Mouse (Mus musculus) right cerebral cortex, adult 2 months (tissue): ENCODE data around the gene Cyyr1.

Experiments
- DNase-seq, 2 experiments: peaks; one replicate each; pipeline ENCODE4 v3.0.0; 2021 to 2022; ENCODE audit warnings: low spot score in 2 of 2

Gene Cyyr1

GRCm38 (mm10) chr16:85470057-85470456 lies 83.1 kb downstream of the Cyyr1 start:
- DNase-seq, result no peak

GRCm38 (mm10) chr16:85455043-85455442 lies 98.2 kb downstream of the Cyyr1 start:
- DNase-seq, result no peak

- no peak for DNase-seq
Observed at GRCm38 (mm10) chr16:85446306-85446705, 106.9 kb downstream of the Cyyr1 start.

GRCm38 (mm10) chr16:85445801-85446200 lies 107.4 kb downstream of the Cyyr1 start:
- no peak for DNase-seq

- DNase-seq, result peak; percentile 29 to 51
Observed at GRCm38 (mm10) chr16:85435427-85435826, 117.8 kb downstream of the Cyyr1 start.

- DNase-seq, result no peak
Observed at GRCm38 (mm10) chr16:85429173-85429572, 124.0 kb downstream of the Cyyr1 start.

- no peak for DNase-seq
Observed at GRCm38 (mm10) chr16:85422889-85423288, 130.3 kb downstream of the Cyyr1 start.

- DNase-seq, result no peak
Observed at GRCm38 (mm10) chr16:85415415-85415814, 137.8 kb downstream of the Cyyr1 start.

- DNase-seq, result no peak
Observed at GRCm38 (mm10) chr16:85393430-85393948, 159.7 kb downstream of the Cyyr1 start.

- no peak for DNase-seq
Observed at GRCm38 (mm10) chr16:85386801-85387200, 166.4 kb downstream of the Cyyr1 start.
